Mouse (Mus musculus): ENCODE measurements around the gene Rnf224.

DNA sequence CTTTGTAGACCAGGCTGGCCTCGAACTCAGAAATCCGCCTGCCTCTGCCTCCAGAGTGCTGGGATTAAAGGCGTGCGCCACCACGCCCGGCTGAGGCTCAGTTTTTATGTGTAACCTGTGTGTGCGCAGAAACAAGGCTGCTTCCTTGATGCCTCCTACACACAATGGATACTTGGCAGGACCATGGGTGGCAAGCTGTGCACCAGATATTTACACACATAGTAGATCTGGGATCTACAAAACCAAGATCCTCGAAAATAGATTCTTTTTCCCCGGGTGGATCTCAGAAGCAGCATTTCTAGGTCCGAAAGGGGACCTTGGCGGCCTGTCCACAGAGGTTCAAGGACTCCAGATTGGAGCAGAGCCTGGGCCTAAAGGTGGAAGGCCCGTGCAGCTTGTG, 25.3 kb upstream of the Rnf224 start:
- TF ChIP-seq GATA1 (IDR thresholded peaks at IDR 0.05; ENCODE audit: low read length) (no peak), TAL1 (IDR thresholded peaks at IDR 0.05; ENCODE audit: low read length) (no peak)

Data from erythroblast, embryonic 14.5 days (primary cell).